Mouse (Mus musculus) myocyte (in vitro differentiated cells): ENCODE measurements around the gene Kdr.

Source experiments
- POLR2A ChIP-seq: IDR thresholded peaks from one replicate; pipeline ENCODE4 v1.6.1; 2011; ENCODE audit warnings: low read depth, mild to moderate bottlenecking, control low read depth, moderate library complexity; ENCODE audit not compliant: insufficient read length
- TCF3 ChIP-seq: IDR thresholded peaks from one replicate; pipeline ENCODE4 v1.6.1; 2011; ENCODE audit warnings: low read depth, control low read depth; ENCODE audit not compliant: insufficient read length

GRCm38 (mm10) chr5:75945394-75945793 is 32.9 kb downstream of the Kdr start:
- TF ChIP-seq TCF3, result no peak
- TF ChIP-seq POLR2A, result no peak
